Mouse (Mus musculus) spleen, adult 2 months (tissue): ENCODE measurements around the gene Astn2. TPM values are rescaled to one million over a fixed set of nuclear protein-coding genes. Genes with fewer than 3 reads are reported as not detected.

Source experiments
- DNase-seq, 2 experiments: peaks; one replicate each; pipeline versions ENCODE4 v3.0.0 to v3.0.0-alpha.2; 2012 to 2021; ENCODE audit warnings: low spot score in 2 of 2, low read depth in 1 of 2
- H3K27ac ChIP-seq: fragments of 200-500 bp; 2 replicates; pipeline ENCODE4 v1.5.1; 2012; ENCODE audit warnings: low read length, inconsistent platforms; ENCODE audit not compliant: insufficient read depth
- H3K27me3 ChIP-seq: fragments of 200-500 bp; 2 replicates; pipeline ENCODE4 v1.6.1; 2012; ENCODE audit warnings: mild to moderate bottlenecking, moderate library complexity, low read length, inconsistent platforms; ENCODE audit not compliant: control insufficient read depth, insufficient read depth
- H3K36me3 ChIP-seq: fragments of 200-500 bp; 2 replicates; pipeline ENCODE4 v1.6.1; 2012; ENCODE audit warnings: mild to moderate bottlenecking, low read length, inconsistent platforms; ENCODE audit not compliant: control insufficient read depth, insufficient read depth
- H3K4me1 ChIP-seq: fragments of 200-500 bp; 2 replicates; pipeline ENCODE4 v1.6.1; 2011; ENCODE audit warnings: inconsistent platforms; ENCODE audit not compliant: control insufficient read depth, insufficient read depth, insufficient read length
- H3K4me3 ChIP-seq: fragments of 200-500 bp; 2 replicates; pipeline ENCODE4 v1.5.1; 2011; ENCODE audit warnings: mild to moderate bottlenecking, inconsistent platforms; ENCODE audit not compliant: insufficient read depth, insufficient read length; ENCODE audit errors: extremely low read depth
- CTCF ChIP-seq: fragments of 200-500 bp; IDR thresholded peaks from 2 replicates; pipeline ENCODE4 v1.5.1; 2011; ENCODE audit warnings: mild to moderate bottlenecking, inconsistent platforms; ENCODE audit not compliant: insufficient read depth, insufficient read length, insufficient replicate concordance; ENCODE audit errors: extremely low read depth
- WGBS: fragments of 180-500 bp; shearing (Covaris S2); methylation state at CpG from one replicate; pipeline ENCODE4 v1.1.7; 2018; 5-methylcytosine and 5-hydroxymethylcytosine counted together
- polyA plus RNA-seq: library from polyadenylated mRNA; depleted of rRNA; stranded (reverse); fragments of >200 nt; gene quantifications from 2 replicates; pipeline ENCODE4 v1.2.3, GENCODE M21; 2012

The Astn2 gene
- polyA plus RNA-seq, 1 experiment = 3.9 TPM

GRCm38 (mm10) chr4:65333718-65334117 is 1070.7 kb downstream of the Astn2 start:
- H3K27ac ChIP-seq = no peak overlapping the region
- no peak overlapping the region for H3K4me3 ChIP-seq
- WGBS = 6% methylated on average over 1 of the region's 1 CpGs
- no peaks in the 10 kb centered on the region for H3K36me3 ChIP-seq
- TF ChIP-seq CTCF = no peak
- no peak for DNase-seq
- H3K4me1 ChIP-seq = no peaks in the 10 kb centered on the region
- H3K27me3 ChIP-seq = no peaks in the 10 kb centered on the region
